Mouse (Mus musculus) cerebral cortex, adult 2 months (tissue): ENCODE data around the gene Lrrc63.

Experiments used
- WGBS: fragments of 180-500 bp; shearing (Covaris S2); methylation state at CpG from one replicate; pipeline ENCODE4 v1.1.7; 2018; 5-methylcytosine and 5-hydroxymethylcytosine counted together

The Lrrc63 gene

GRCm38 (mm10) chr14:75130501-75131318 lies at the start of gene Lrrc63, which contains the start of gene Lcp1:
Gene Lrrc63, minus strand, starts transcription at chr14:75130881.
Gene Lcp1, plus strand, starts transcription at chr14:75131101.
- WGBS = under 1% methylated on average over 41 of the region's 42 CpGs

GRCm38 (mm10) chr14:75179255-75179963 lies 48.7 kb upstream of the Lrrc63 start:
- WGBS = 55% methylated on average over 20 of the region's 20 CpGs

- WGBS = 62% methylated on average over 10 of the region's 10 CpGs
Measured at GRCm38 (mm10) chr14:75178801-75179211, 48.1 kb upstream of the Lrrc63 start.

- 64% methylated on average over 14 of the region's 14 CpGs for WGBS
Measured at GRCm38 (mm10) chr14:75178384-75178793, 47.7 kb upstream of the Lrrc63 start.

- WGBS = 71% methylated on average over 3 of the region's 3 CpGs
Measured at GRCm38 (mm10) chr14:75177400-75177799, 46.7 kb upstream of the Lrrc63 start.

GRCm38 (mm10) chr14:75176425-75177045 lies 45.9 kb upstream of the Lrrc63 start:
- 73% methylated on average over 4 of the region's 4 CpGs for WGBS

- WGBS = 85% methylated on average over 7 of the region's 7 CpGs
Measured at GRCm38 (mm10) chr14:75175781-75176180, 45.1 kb upstream of the Lrrc63 start.

- WGBS = 75% methylated on average over 9 of the region's 9 CpGs
Measured at GRCm38 (mm10) chr14:75174731-75175555, 44.3 kb upstream of the Lrrc63 start.

- 90% methylated on average over 8 of the region's 8 CpGs for WGBS
Measured at GRCm38 (mm10) chr14:75174296-75174695, 43.6 kb upstream of the Lrrc63 start.

- WGBS = 47% methylated on average over 1 of the region's 1 CpGs
Measured at GRCm38 (mm10) chr14:75170546-75170945, 39.9 kb upstream of the Lrrc63 start.

- WGBS = 84% methylated on average over 3 of the region's 3 CpGs
Measured at GRCm38 (mm10) chr14:75168501-75168900, 37.8 kb upstream of the Lrrc63 start.

- 93% methylated on average over 2 of the region's 2 CpGs for WGBS
Measured at GRCm38 (mm10) chr14:75165574-75166131, 35.0 kb upstream of the Lrrc63 start.

- WGBS = 85% methylated on average over 9 of the region's 9 CpGs
Measured at GRCm38 (mm10) chr14:75164345-75164744, 33.7 kb upstream of the Lrrc63 start.

- WGBS = 91% methylated on average over 8 of the region's 8 CpGs
Measured at GRCm38 (mm10) chr14:75163866-75164265, 33.2 kb upstream of the Lrrc63 start.

- 97% methylated on average over 2 of the region's 2 CpGs for WGBS
Measured at GRCm38 (mm10) chr14:75159375-75159774, 28.7 kb upstream of the Lrrc63 start.

- WGBS = 86% methylated on average over 8 of the region's 8 CpGs
Measured at GRCm38 (mm10) chr14:75154481-75154880, 23.8 kb upstream of the Lrrc63 start.

GRCm38 (mm10) chr14:75151146-75151545 lies 20.5 kb upstream of the Lrrc63 start:
- 77% methylated on average over 3 of the region's 3 CpGs for WGBS

GRCm38 (mm10) chr14:75150653-75151052 lies 20.0 kb upstream of the Lrrc63 start:
- WGBS = 82% methylated on average over 2 of the region's 2 CpGs

GRCm38 (mm10) chr14:75148229-75148628 lies 17.5 kb upstream of the Lrrc63 start:
- 36% methylated on average over 9 of the region's 9 CpGs for WGBS

GRCm38 (mm10) chr14:75147706-75148105 lies 17.0 kb upstream of the Lrrc63 start:
- WGBS = 82% methylated on average over 2 of the region's 2 CpGs

- WGBS = 88% methylated on average over 2 of the region's 2 CpGs
Measured at GRCm38 (mm10) chr14:75139225-75139624, 8.5 kb upstream of the Lrrc63 start.
